Mouse (Mus musculus): ENCODE results near the gene Traf3ip1.
"Not testable (repeated sequence)": the region's sequence is repeated elsewhere in the genome, so short reads cannot be mapped to it uniquely, and the experiment has no call there.

Gene Traf3ip1

GRCm38 (mm10) chr1:91465244-91465643 is 29.2 kb upstream of the Traf3ip1 start:
- DNase-seq (ENCODE audit: low read depth, low spot score): no peak

- no peak for DNase-seq (ENCODE audit: low read depth, low spot score)
These were observed 28.3 kb upstream of the Traf3ip1 start for GRCm38 (mm10) chr1:91466186-91466585.

DNA sequence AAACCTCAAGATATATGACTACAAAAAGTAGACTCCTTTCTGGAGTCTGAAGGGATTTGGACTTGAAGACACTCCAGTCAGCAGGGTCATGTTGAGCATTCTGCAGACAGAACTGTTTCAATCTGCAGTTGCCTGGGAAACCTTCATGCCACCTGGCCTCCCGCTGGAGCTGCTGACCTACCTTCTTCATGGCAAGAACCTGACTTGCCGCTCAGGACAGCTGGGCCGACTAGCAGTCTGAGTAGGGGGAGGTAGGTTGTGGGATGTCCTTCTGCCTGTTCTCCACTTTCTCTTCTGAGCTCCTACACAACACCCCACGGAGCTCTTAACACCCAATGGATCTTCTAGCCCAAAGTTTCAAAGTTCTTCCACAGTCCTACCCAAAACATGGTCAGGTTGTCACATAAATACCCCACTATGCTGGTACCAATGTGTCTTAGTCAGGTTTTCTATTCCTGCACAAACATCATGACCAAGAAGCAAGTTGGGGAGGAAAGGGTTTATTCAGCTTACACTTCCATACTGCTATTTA is 24.5 kb upstream of the Traf3ip1 start:
- DNase-seq (ENCODE audit: low read depth, low spot score): no peak

GRCm38 (mm10) chr1:91478145-91478544 is 16.3 kb upstream of the Traf3ip1 start:
- not testable (repeated sequence) for DNase-seq (ENCODE audit: low read depth, low spot score)

- DNase-seq (ENCODE audit: low read depth, low spot score): peak; percentile 36
These were observed 15.5 kb upstream of the Traf3ip1 start for GRCm38 (mm10) chr1:91478958-91479357.

DNA sequence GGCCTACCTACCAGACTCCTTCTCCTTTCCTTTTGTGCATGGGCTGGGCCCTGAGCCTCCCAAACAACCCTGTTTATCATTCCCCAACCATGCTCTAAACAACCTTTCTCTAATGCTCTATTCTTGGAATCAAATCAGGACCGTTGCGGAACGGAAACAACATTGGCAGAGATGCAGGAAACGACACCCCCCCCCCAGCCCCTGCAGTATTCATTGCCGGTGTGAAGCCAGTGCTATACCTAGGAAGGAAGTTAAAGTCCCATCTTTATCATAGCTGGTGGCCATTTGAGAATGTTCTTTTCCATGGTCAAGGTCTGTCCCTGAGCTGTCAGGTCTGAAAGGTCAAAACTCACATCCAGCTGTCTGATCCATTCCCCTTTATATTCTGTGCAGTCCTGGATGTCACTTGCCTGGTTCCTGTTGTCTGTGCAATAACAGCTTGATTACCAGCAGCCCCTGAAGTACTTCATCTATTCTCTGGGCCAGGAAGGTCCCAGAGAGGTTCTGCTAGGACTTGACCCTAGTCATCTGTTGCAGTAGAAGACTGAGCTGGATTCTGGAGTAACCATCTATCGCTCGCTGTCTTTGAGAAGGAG is 11.7 kb upstream of the Traf3ip1 start:
- no peak for DNase-seq (ENCODE audit: low read depth, low spot score)

DNA sequence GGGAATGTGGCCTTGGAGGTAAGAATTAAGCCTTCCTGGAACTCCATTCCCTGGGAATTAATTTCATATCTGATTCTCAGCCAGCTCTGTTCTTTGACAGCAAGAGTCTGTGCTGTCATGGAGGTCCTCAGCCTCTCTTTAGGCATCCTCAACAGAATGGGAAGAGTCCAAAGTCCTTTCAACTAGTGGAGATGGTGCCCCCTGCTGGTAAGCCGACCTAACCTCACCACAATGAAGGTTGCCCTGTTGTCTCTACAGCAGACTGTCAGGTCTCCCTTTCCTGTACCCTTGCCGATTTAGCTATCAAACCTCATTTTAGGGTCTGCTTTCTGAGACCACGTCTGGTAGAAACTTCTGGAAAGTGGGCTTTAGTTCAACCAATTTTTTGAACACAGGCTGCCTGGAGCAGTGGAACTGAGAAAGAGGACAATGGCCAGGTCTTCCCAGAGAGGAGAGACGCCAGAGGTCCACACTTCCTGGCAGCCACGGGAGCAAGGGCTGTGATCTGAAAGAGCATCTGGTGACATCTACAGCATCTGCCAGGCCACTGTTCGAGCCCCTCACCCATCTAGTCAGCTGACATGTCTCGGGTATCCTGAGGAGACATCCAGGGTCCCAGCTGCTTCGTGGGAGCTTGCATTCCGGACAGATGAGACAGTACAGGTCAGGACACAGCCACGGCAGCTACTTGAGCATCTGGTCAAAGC is 11.0 kb upstream of the Traf3ip1 start:
- DNase-seq (ENCODE audit: low read depth, low spot score): peak; percentile 75

GRCm38 (mm10) chr1:91484011-91484346 is 10.5 kb upstream of the Traf3ip1 start:
- DNase-seq (ENCODE audit: low read depth, low spot score): no peak

DNA sequence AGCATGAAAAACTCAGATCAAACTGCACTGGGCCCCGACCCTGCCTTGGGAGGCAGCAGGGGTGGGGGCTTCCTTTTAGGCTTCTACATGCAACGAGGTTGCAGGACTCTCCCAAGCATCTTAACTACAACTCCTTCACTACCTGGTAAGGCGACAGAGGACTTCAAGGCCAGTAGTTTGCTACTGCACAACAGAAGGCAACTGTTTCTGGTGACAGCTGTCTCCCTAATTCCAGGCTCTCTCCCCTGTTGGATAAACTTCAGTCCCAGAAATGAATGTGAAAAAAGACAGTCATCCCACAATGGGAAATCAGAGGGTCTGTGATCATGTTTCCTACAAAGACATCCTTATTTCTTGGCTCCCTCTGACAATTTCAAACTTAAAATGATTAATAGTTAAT is 9.0 kb upstream of the Traf3ip1 start:
- DNase-seq (ENCODE audit: low read depth, low spot score): no peak

DNA sequence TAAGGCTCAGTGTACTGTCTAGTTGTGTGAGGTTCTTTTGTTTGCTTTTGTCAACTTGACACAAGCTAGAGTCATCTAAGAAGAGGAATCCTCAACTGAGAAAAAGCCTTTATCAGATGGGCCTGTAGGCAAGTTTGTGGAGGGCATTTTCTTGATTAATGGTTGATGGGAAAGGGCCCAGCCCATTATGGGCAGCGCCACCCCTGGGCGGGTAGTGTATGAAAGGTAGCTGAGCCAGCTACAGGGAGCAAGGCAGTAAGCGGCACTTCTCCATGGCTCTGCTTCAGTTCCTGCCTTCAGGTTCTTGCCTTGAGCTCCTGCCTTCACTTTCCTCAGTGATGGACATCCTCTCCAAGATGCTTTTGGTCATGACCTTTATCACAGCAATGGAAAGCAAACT is 8.3 kb upstream of the Traf3ip1 start:
- no peak for DNase-seq (ENCODE audit: low read depth, low spot score)

- DNase-seq (ENCODE audit: low read depth, low spot score): no peak
These were observed 4.1 kb upstream of the Traf3ip1 start for GRCm38 (mm10) chr1:91490322-91490721.

- no peak for DNase-seq (ENCODE audit: low read depth, low spot score)
These were observed 1.7 kb upstream of the Traf3ip1 start for GRCm38 (mm10) chr1:91492740-91493139.

GRCm38 (mm10) chr1:91493938-91494337 is 509 bp upstream of the Traf3ip1 start:
- no peak for DNase-seq (ENCODE audit: low read depth, low spot score)

DNA sequence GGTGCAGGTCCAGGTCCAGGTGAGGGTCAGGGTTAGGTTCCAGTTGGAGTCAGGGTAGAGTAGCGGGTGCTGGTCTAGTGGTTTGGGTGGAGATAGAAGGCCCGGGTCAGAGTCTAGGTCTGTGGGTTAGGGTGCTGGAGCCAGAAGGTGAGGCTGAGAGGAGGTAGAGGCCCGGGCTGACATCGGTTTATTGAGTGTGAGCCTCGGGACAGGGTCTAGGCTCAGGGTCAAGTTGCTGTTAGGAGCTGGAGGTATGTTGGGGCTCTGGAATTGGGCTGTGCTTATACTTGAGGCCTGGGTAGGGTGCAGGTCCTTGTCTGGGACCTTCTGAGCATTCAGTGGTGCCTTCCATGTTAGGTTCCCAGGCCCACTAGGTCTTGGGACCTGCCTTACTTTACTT is 874 bp downstream of the Traf3ip1 start:
- DNase-seq (ENCODE audit: low read depth, low spot score): no peak

- DNase-seq (ENCODE audit: low read depth, low spot score): no peak
These were observed 4.1 kb downstream of the Traf3ip1 start for GRCm38 (mm10) chr1:91498579-91498978.

DNA sequence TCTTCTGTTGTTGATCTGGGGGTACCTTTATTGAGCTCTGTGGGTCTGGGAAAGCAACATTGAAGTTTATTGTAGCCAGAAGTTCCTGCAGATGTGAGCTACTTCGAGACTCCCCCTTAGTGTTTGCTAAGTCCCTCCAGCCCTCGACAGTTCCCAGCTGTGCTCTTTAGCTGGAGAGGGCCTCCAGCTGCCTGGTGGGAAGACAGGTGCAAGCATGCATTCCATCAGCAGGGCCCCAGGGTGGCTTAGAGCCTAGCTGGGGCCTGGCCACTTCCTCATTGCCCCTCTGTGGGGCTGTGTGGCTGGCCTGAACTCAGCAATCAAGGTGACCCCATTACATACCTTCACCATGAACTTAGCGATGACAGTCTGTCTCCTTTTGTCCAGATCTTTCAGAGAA is 10.2 kb downstream of the Traf3ip1 start:
- DNase-seq (ENCODE audit: low read depth, low spot score): no peak

DNA sequence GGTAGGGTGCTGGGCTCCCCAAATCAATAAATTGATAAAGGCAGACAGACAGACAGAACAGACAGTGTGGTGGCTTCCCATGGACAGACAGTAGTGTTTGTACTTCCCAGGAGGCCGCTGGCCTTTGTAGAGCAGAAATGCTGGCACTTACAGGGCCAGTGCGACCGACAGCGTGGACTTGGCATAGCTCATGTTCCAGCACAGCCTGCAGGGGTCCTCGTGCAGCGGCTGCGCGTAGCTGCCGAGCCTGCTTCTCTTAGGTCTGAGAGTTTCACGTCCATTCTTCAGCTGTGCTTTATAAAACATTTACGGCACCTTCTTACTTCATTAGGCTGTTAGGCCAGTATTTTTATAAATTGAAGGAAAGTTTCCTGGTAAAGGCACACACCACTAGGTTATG is 20.5 kb downstream of the Traf3ip1 start:
- no peak for DNase-seq (ENCODE audit: low read depth, low spot score)

- no peak for DNase-seq (ENCODE audit: low read depth, low spot score)
These were observed 21.2 kb downstream of the Traf3ip1 start for GRCm38 (mm10) chr1:91515642-91516041.

DNA sequence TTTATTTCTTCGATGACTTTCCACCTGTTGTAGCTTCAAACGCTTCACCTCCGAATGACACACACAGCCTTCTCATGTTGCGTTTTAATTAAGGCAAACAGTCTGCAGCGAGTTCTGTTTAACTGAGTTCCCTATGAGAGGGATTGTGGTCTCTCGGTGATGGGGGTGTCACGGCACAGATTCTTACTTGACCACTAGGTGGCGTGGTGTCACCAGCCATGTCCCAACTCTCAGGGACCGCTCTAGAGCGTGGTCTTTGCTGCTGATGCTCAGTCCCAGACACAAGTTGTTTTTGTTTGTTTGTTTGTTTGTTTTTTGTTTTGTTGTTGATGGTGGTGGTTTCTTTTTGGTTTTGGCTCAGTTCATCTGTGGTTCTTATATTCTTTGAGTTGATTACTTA is 29.3 kb downstream of the Traf3ip1 start:
- peak; percentile 57 for DNase-seq (ENCODE audit: low read depth, low spot score)

GRCm38 (mm10) chr1:91525838-91526237 is 31.4 kb downstream of the Traf3ip1 start:
- DNase-seq (ENCODE audit: low read depth, low spot score): no peak

GRCm38 (mm10) chr1:91530166-91530565 is 35.7 kb downstream of the Traf3ip1 start:
- no peak for DNase-seq (ENCODE audit: low read depth, low spot score)

DNA sequence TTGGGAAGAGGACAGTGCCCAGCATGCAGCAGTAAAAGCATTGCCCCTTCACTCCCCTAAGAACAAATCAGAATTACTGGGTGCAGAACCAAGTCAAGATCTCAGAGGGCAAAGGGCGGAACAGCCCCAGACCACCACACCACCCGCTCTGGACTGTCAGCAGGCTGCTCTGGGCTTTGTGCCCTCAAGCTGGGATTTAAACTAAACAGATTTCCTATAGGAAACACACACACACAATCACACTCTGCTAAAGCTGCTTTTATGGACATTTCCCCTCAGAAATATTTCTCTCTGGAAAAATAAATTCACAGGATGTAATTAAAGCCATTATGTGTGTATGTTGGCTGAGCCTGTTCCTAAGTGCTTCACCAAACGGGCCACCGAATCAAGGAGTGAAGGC is 37.8 kb downstream of the Traf3ip1 start:
- DNase-seq (ENCODE audit: low read depth, low spot score): no peak

DNA sequence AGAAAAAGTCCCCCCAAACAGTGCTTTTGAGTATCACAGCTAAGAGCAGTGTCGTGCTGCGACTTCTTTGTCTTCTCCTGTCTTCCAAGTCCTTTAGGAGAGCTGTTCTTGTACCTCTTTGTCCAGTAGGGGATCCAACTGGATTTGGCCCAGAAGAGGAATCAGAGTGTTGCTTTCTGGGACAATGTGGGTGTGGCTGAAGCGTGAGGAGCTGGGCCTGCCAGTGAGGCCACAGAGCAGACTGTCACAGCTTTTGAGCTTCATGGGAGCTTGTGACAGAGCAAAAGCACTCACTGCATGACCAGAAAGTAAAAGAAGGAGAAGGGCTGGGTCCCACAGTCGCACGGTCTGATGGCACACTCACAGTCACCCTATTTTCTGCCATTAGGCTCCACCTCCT is 38.4 kb downstream of the Traf3ip1 start:
- no peak for DNase-seq (ENCODE audit: low read depth, low spot score)

Measured in ES-CJ7 (cell line).